Mouse (Mus musculus) macrophage (primary cell): Measurements from ENCODE around the gene Afmid. TPM values are rescaled to one million over a fixed set of nuclear protein-coding genes. Genes with fewer than 3 reads are reported as not detected.
A peak's percentile ranks its signal among the peaks of the same experiment; 100 is the strongest.
"Not testable (repeated sequence)": the region's sequence is repeated elsewhere in the genome, so short reads cannot be mapped to it uniquely, and the experiment has no call there.

ENCODE experiments used
- H3K27ac ChIP-seq: fragments of 350-480 bp; formaldehyde crosslinking; 2 replicates; pipeline ENCODE4 v1.9.0; 2021
- H3K36me3 ChIP-seq: fragments of 350-480 bp; formaldehyde crosslinking; 2 replicates; pipeline ENCODE4 v1.9.0; 2021; ENCODE audit errors: inconsistent target
- H3K4me3 ChIP-seq: fragments of 350-480 bp; formaldehyde crosslinking; 2 replicates; pipeline ENCODE4 v1.9.0; 2021; ENCODE audit errors: inconsistent target
- H3K79me2 ChIP-seq: fragments of 350-480 bp; formaldehyde crosslinking; 2 replicates; pipeline ENCODE4 v1.9.0; 2021; ENCODE audit errors: inconsistent target
- WGBS: methylation state at CpG from one replicate; pipeline ENCODE4 v1.1.7; 2026; ENCODE audit warnings: inconsistent platforms; ENCODE audit not compliant: missing documents; 5-methylcytosine and 5-hydroxymethylcytosine counted together
- polyA plus RNA-seq: library from polyadenylated mRNA; stranded (reverse); fragments of 250-400 nt; gene quantifications from 3 replicates; pipeline ENCODE4 v1.2.4, GENCODE M21; 2018; ENCODE audit warnings: inconsistent platforms

Afmid gene
- polyA plus RNA-seq, 1 experiment from 2014 or later: 4.4 TPM

GRCm38 (mm10) chr11:117803166-117803688 is 22.5 kb upstream of the Afmid start:
- Histone ChIP-seq H3K27ac (peak overlapping the region; percentile 17; the same call in 1 of the 2 replicates), H3K79me2 (no peaks in the 10 kb centered on the region), H3K4me3 (no peak overlapping the region), H3K36me3 (no peaks in the 10 kb centered on the region)
- 78% methylated on average over 3 of the region's 3 CpGs for WGBS

GRCm38 (mm10) chr11:117806781-117807180 is 18.9 kb upstream of the Afmid start:
- Histone ChIP-seq H3K27ac (no peak overlapping the region), H3K4me3 (no peak overlapping the region), H3K36me3 (no peaks in the 10 kb centered on the region), H3K79me2 (peaks cover 20% of the 10 kb centered on the region)
- WGBS: 97% methylated on average over 6 of the region's 6 CpGs

GRCm38 (mm10) chr11:117809407-117810311 is 16.1 kb upstream of the Afmid start, which contains the start of the genes Gm20708 and Syngr2:
TSS of gene Gm20708 (plus strand) at chr11:117809668.
TSS of gene Syngr2 (plus strand) at chr11:117809668.
- Histone ChIP-seq H3K79me2 (peaks cover 48% of the 10 kb centered on the region), H3K4me3 (peak within 1 kb of the TSS; percentile 95), H3K36me3 (peaks cover 21% of the 10 kb centered on the region; the same call in 1 of the 2 replicates), H3K27ac (peak within 1 kb of the TSS; percentile 75)
- 2% methylated on average over 57 of the region's 75 CpGs for whole genome bisulfite sequencing

GRCm38 (mm10) chr11:117810401-117811046 is 15.2 kb upstream of the Afmid start:
- under 1% methylated on average over 21 of the region's 21 CpGs for WGBS
- peaks cover 26% of the 10 kb centered on the region; the same call in 1 of the 2 replicates for H3K36me3 ChIP-seq

GRCm38 (mm10) chr11:117813867-117814266 is 11.9 kb upstream of the Afmid start:
- WGBS: 64% methylated on average over 5 of the region's 5 CpGs
- H3K36me3 ChIP-seq: peaks cover 49% of the 10 kb centered on the region
- peaks cover 91% of the 10 kb centered on the region for H3K79me2 ChIP-seq
- no peak overlapping the region for H3K27ac ChIP-seq
- H3K4me3 ChIP-seq: no peak overlapping the region

More at GRCm38 (mm10) chr11:117810401-117811046, 15.2 kb upstream of the Afmid start:
- peak overlapping the region; percentile 95 for H3K4me3 ChIP-seq
- peak overlapping the region; percentile 75 for H3K27ac ChIP-seq
- H3K79me2 ChIP-seq: peaks cover 57% of the 10 kb centered on the region

GRCm38 (mm10) chr11:117814704-117815366 is 10.9 kb upstream of the Afmid start:
- WGBS: 57% methylated on average over 6 of the region's 6 CpGs
- H3K79me2 ChIP-seq: peaks cover 100% of the 10 kb centered on the region
- peaks cover 55% of the 10 kb centered on the region for H3K36me3 ChIP-seq
- no peak overlapping the region for H3K27ac ChIP-seq
- H3K4me3 ChIP-seq: no peak overlapping the region

- not testable (repeated sequence) for H3K4me3 ChIP-seq, H3K27ac ChIP-seq
- H3K36me3 ChIP-seq: peaks cover 55% of the 10 kb centered on the region
- WGBS: 94% methylated on average over 6 of the region's 9 CpGs
- peaks cover 100% of the 10 kb centered on the region for H3K79me2 ChIP-seq
These were observed 9.9 kb upstream of the Afmid start for GRCm38 (mm10) chr11:117815850-117816249.

- H3K79me2 ChIP-seq: peaks cover 100% of the 10 kb centered on the region
- H3K36me3 ChIP-seq: peaks cover 55% of the 10 kb centered on the region
- no peak overlapping the region for H3K4me3 ChIP-seq
- WGBS: 92% methylated on average over 9 of the region's 13 CpGs
- no peak overlapping the region for H3K27ac ChIP-seq
These were observed 9.2 kb upstream of the Afmid start for GRCm38 (mm10) chr11:117816389-117816996.

- Histone ChIP-seq H3K36me3 (peaks cover 40% of the 10 kb centered on the region), H3K27ac (no peak overlapping the region), H3K79me2 (peaks cover 100% of the 10 kb centered on the region), H3K4me3 (no peak overlapping the region)
- 88% methylated on average over 8 of the region's 8 CpGs for WGBS
These were observed 6.6 kb upstream of the Afmid start for GRCm38 (mm10) chr11:117819095-117819494.

GRCm38 (mm10) chr11:117820173-117820572 is 5.6 kb upstream of the Afmid start:
- H3K27ac ChIP-seq: no peak overlapping the region
- H3K79me2 ChIP-seq: peaks cover 96% of the 10 kb centered on the region
- H3K36me3 ChIP-seq: peaks cover 30% of the 10 kb centered on the region
- no peak overlapping the region for H3K4me3 ChIP-seq
- 96% methylated on average over 7 of the region's 7 CpGs for WGBS

- peaks cover 26% of the 10 kb centered on the region for H3K36me3 ChIP-seq
- 88% methylated on average over 9 of the region's 9 CpGs for WGBS
These were observed 3.9 kb upstream of the Afmid start for GRCm38 (mm10) chr11:117821868-117822267.

GRCm38 (mm10) chr11:117822728-117823241 is 2.9 kb upstream of the Afmid start:
- 97% methylated on average over 7 of the region's 7 CpGs for WGBS
- Histone ChIP-seq H3K79me2 (peaks cover 72% of the 10 kb centered on the region), H3K4me3 (no peak overlapping the region), H3K27ac (no peak overlapping the region), H3K36me3 (peaks cover 17% of the 10 kb centered on the region)

More at GRCm38 (mm10) chr11:117821868-117822267, 3.9 kb upstream of the Afmid start:
- Histone ChIP-seq H3K4me3 (no peak overlapping the region), H3K27ac (no peak overlapping the region), H3K79me2 (peaks cover 81% of the 10 kb centered on the region)

GRCm38 (mm10) chr11:117823411-117823810 is 2.3 kb upstream of the Afmid start:
- peaks cover 10% of the 10 kb centered on the region; the same call in 1 of the 2 replicates for H3K36me3 ChIP-seq
- WGBS: 90% methylated on average over 6 of the region's 6 CpGs
- H3K4me3 ChIP-seq: no peak overlapping the region
- peak overlapping the region; percentile 87; the same call in 1 of the 2 replicates for H3K27ac ChIP-seq
- H3K79me2 ChIP-seq: peaks cover 66% of the 10 kb centered on the region
